Comparison of ENCODE assay signal across 18 mouse cellular contexts in genomic region chr10:89435920-89436319, GRCm38 (mm10). TPM values are rescaled to one million over a fixed set of nuclear protein-coding genes. Genes with fewer than 3 reads are reported as not detected.
DNase-seq lines count a peak whose midpoint lies in the region; ATAC-seq lines count a peak whose summit lies in the region.
"Had no signal": no experiment of that assay in that cellular context is flagged by ENCODE, and none has a peak within 500 bp of the region (broad histone marks: within the 10 kb centered on the region; RNA-seq: fewer than 3 reads in every experiment).

No protein-coding gene starts in this region.

- no peak overlapping the region for H3K4me2 ChIP-seq in hindbrain, embryonic 11.5 days (replicated peaks; ENCODE audit: low read depth, low read length)
- H3K4me2 ChIP-seq in hindbrain, embryonic 16.5 days (ENCODE audit: low read length) = peak overlapping the region; percentile 19; the same call in 1 of the 2 replicates
- H3K4me2 ChIP-seq: heart, embryonic 13.5 days; liver, embryonic 13.5 days; stomach, embryonic 15.5 days had no signal

- H3K36me3 ChIP-seq in hindbrain, embryonic 11.5 days (ENCODE audit: control insufficient read depth, insufficient read depth, low read length) = no peaks in the 10 kb centered on the region
- H3K36me3 ChIP-seq in hindbrain, embryonic 10.5 days = peaks cover 9% of the 10 kb centered on the region; the same call in 1 of the 2 replicates
- no peaks in the 10 kb centered on the region for H3K36me3 ChIP-seq in hindbrain, embryonic 16.5 days (ENCODE audit: control insufficient read depth, insufficient read depth, low read length)
- H3K36me3 ChIP-seq: midbrain, embryonic 12.5 days had no signal

- no peaks in the 10 kb centered on the region for H3K9me3 ChIP-seq in hindbrain, embryonic 11.5 days (ENCODE audit: control insufficient read depth, low read length)
- no peaks in the 10 kb centered on the region for H3K9me3 ChIP-seq in hindbrain, embryonic 10.5 days
- H3K9me3 ChIP-seq in hindbrain, embryonic 16.5 days (ENCODE audit: control insufficient read depth, low read length) = no peaks in the 10 kb centered on the region
- H3K9me3 ChIP-seq: heart, embryonic 13.5 days; liver, embryonic 13.5 days; midbrain, embryonic 12.5 days; stomach, embryonic 15.5 days had no signal

- H3K27ac ChIP-seq in hindbrain, embryonic 11.5 days (ENCODE audit: low read depth, low read length) = no peak overlapping the region
- no peak overlapping the region for H3K27ac ChIP-seq in hindbrain, embryonic 10.5 days
- no peak overlapping the region for H3K27ac ChIP-seq in hindbrain, embryonic 16.5 days (ENCODE audit: low read depth, low read length)
- H3K27ac ChIP-seq: heart, embryonic 13.5 days; kidney, postnatal 0 days; liver, embryonic 13.5 days; midbrain, embryonic 12.5 days; stomach, embryonic 15.5 days had no signal

- H3K4me1 ChIP-seq in hindbrain, embryonic 11.5 days (replicated peaks; ENCODE audit: control insufficient read depth, insufficient read depth, low read length) = no peaks in the 10 kb centered on the region; the same call in 1 of the 2 replicates
- peaks cover 39% of the 10 kb centered on the region for H3K4me1 ChIP-seq in hindbrain, embryonic 10.5 days (replicated peaks)
- H3K4me1 ChIP-seq in hindbrain, embryonic 16.5 days (ENCODE audit: control insufficient read depth, insufficient read depth, low read depth, low read length) = peaks cover 3% of the 10 kb centered on the region
- H3K4me1 ChIP-seq: stomach, embryonic 15.5 days had no signal

- no peak for DNase-seq in hindbrain, embryonic 11.5 days (ENCODE audit: low spot score)
- DNase-seq in hindbrain, embryonic 10.5 days (ENCODE audit: low spot score) = no peak
- peak; percentile 26 for DNase-seq in right cerebral cortex, postnatal 14 days
- no peak for DNase-seq in right cerebral cortex, adult 2 months (ENCODE audit: low spot score in 2 of 2)
- DNase-seq in retina, postnatal 1 day = peak; percentile 52
- DNase-seq in c-Kit-positive CD71-positive TER-119-positive erythroid progenitor cells, embryonic 14.5 days (ENCODE audit: low spot score) = no peak
- DNase-seq in cerebellum, adult 9-10 months = no peak
- DNase-seq: cerebellum, adult 8-10 months; gastrocnemius, postnatal 14 days; liver, embryonic 13.5 days; lung, postnatal 14 days; thymus, postnatal 25 days had no signal

- H3K9ac ChIP-seq in hindbrain, embryonic 11.5 days (ENCODE audit: low read depth, low read length) = no peak overlapping the region
- no peak overlapping the region for H3K9ac ChIP-seq in hindbrain, embryonic 16.5 days (ENCODE audit: low read depth, low read length)
- H3K9ac ChIP-seq: heart, embryonic 13.5 days; liver, embryonic 13.5 days; midbrain, embryonic 12.5 days; stomach, embryonic 15.5 days had no signal

- ATAC-seq in hindbrain, embryonic 11.5 days (ENCODE audit: low FRiP score) = 0 out of 2 replicates have a peak, but pooled peaks have one; percentile 18
- no peak for ATAC-seq in hindbrain, embryonic 16.5 days
- ATAC-seq: inflammation-experienced regulatory T-cells, adult 6 months had no signal

- no peak overlapping the region for H3K4me3 ChIP-seq in hindbrain, embryonic 11.5 days (ENCODE audit: low read depth, low read length)
- H3K4me3 ChIP-seq in hindbrain, embryonic 10.5 days = no peak overlapping the region
- H3K4me3 ChIP-seq in hindbrain, embryonic 16.5 days (ENCODE audit: low read length) = no peak overlapping the region
- H3K4me3 ChIP-seq: heart, embryonic 13.5 days; liver, embryonic 13.5 days; midbrain, embryonic 12.5 days; stomach, embryonic 15.5 days had no signal

- H3K27me3 ChIP-seq in hindbrain, embryonic 11.5 days (ENCODE audit: control insufficient read depth, insufficient read depth, low read length) = peaks cover 26% of the 10 kb centered on the region
- peaks cover 90% of the 10 kb centered on the region for H3K27me3 ChIP-seq in hindbrain, embryonic 10.5 days (ENCODE audit: insufficient read depth, poor library complexity, severe bottlenecking)
- H3K27me3 ChIP-seq in hindbrain, embryonic 16.5 days (replicated peaks; ENCODE audit: control insufficient read depth, insufficient read depth, low read length) = peaks cover 14% of the 10 kb centered on the region
- H3K27me3 ChIP-seq: heart, embryonic 13.5 days; liver, embryonic 13.5 days; stomach, embryonic 15.5 days had no signal

- whole genome bisulfite sequencing in hindbrain, embryonic 11.5 days = 77% methylated on average over 9 of the region's 9 CpGs
- WGBS in hindbrain, embryonic 10.5 days = 77% methylated on average over 9 of the region's 9 CpGs
- whole genome bisulfite sequencing in hindbrain, embryonic 16.5 days = 57% methylated on average over 9 of the region's 9 CpGs

RNA-seq across cellular contexts. Expression of gene Gas2l3, which starts 7.8 kb away (rescaled TPM):
- 9.3 and 10.3 TPM in 2 replicates for polyA plus RNA-seq in hindbrain, embryonic 11.5 days (2014; fragmentation: Nextera tagmentation; extraction: Ambion mirVana)
- 9.7 and 15.7 TPM in 2 replicates for polyA plus RNA-seq in hindbrain, embryonic 10.5 days (2016; fragmentation: Nextera tagmentation; extraction: Ambion mirVana)
- polyA plus RNA-seq in hindbrain, embryonic 16.5 days (2015; fragmentation: Nextera tagmentation; extraction: Ambion mirVana) = 5.4 and 6.2 TPM in 2 replicates

Comparison
In these comparisons a context has a peak if more than half of its experiments do, and no peak if none do; other contexts are left out.
1. DNase-seq: peak in right cerebral cortex, postnatal 14 days (single experiment) and retina, postnatal 1 day (single experiment); none in hindbrain, embryonic 11.5 days (single experiment), hindbrain, embryonic 10.5 days (single experiment), right cerebral cortex, adult 2 months (0 of 2), c-Kit-positive CD71-positive TER-119-positive erythroid progenitor cells, embryonic 14.5 days (single experiment) and cerebellum, adult 9-10 months (single experiment).